Mouse (Mus musculus): Measurements from ENCODE around the gene Dvl3. TPM values are rescaled to one million over a fixed set of nuclear protein-coding genes. Genes with fewer than 3 reads are reported as not detected.

Gene Dvl3
- polyA plus RNA-seq, 1 experiment from 2014 or later, result 58.9 TPM

DNA sequence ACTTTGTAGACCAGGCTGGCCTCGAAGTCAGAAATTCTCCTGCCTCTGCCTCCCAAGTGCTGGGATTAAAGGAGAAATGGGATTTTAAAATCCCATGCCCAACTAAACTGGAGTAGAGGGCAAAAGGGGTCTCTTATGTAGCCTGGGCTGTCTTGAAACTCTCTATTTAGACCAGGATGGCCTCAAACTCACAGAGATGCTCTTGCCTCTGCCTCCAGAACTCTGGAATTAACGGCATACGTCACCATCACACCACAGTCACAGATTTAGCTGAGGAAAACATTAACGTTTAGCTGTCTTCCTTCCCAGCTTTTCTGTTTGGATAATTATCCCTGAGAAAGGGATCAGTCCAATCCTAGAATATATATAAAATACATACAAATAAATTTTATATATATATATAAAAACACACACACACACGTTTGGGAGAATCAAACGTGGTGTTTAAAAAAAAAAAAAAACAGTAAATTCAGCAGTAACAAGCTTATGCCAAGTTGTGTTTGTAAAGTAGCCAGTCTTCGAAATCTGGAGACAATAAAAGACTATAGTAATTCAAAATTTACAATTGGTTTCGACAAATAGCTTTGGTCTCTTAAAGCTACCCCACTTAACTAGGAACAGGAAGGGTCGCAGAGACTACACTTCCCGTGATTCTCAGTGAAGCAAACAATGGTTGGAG is 18.0 kb downstream of the Dvl3 start:
- no peak overlapping the region for H3K27ac ChIP-seq (ENCODE audit: low read depth, low read length)
- ATAC-seq (ENCODE audit: low FRiP score) (no peak; the same call in 1 of the 2 replicates), DNase-seq (ENCODE audit: low spot score) (no peak)
- H3K27me3 ChIP-seq (ENCODE audit: control insufficient read depth, insufficient read depth, low read length), result no peaks in the 10 kb centered on the region
- 50% methylated on average over 10 of the region's 10 CpGs for WGBS
- no peaks in the 10 kb centered on the region for H3K9me3 ChIP-seq (ENCODE audit: control insufficient read depth, low read length)
- H3K4me3 ChIP-seq (ENCODE audit: low read depth, low read length), result peak overlapping the region; percentile 89; the same call in 1 of the 2 replicates
- 0 out of 2 replicates have a peak, but pooled peaks cover 9% of the 10 kb centered on the region for H3K36me3 ChIP-seq (ENCODE audit: control insufficient read depth, insufficient read depth, low read length)
- no peak overlapping the region for H3K9ac ChIP-seq (ENCODE audit: low read depth, low read length)
- no peak overlapping the region for H3K4me2 ChIP-seq (replicated peaks; ENCODE audit: low read depth, low read length)
- H3K4me1 ChIP-seq (replicated peaks; ENCODE audit: control insufficient read depth, insufficient read depth, low read length), result peaks cover 11% of the 10 kb centered on the region; the same call in 1 of the 2 replicates

DNA sequence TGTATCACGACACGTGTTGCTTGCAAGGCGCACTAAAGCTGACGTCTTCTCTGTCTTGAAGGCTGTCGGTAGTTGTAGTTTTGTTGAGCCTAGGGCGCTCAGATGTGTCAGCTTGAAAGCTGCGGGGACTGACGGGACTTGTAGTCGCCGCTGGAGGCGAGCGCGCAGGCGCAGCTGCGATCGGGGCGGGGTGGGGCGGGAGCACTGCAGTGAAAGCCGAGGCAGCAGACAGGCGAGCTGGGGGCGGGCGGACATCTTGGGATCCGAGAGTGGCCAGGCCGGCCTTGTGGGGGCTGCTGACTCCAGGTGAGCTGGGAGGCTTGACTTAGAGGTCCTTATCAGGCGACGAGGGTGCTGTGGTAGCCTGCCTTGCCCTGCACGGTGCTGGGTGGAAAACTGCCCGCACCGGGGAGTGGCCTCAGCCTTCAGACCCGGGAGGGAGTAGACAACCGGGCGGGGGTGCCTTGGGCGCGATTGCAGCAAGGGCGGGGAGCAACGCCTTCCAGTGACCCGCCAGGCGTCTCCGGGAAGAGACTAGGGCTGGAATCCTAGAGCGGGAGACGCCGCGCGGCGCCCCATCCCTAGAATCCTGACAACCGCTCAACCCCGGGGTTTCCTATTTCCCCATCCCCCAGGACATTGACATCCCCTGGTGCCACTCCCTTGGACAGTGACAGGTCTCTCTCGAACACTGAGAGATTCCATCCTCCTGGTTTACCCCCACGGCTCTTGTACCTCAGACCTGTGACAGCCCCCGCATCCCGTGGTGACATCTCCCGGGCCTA is 18.7 kb downstream of the Dvl3 start, which contains the start of gene Ap2m1:
Gene Ap2m1, plus strand, starts transcription at position 183 of the 785 bp plus-strand sequence.
- H3K4me1 ChIP-seq (replicated peaks; ENCODE audit: control insufficient read depth, insufficient read depth, low read length), result peaks cover 11% of the 10 kb centered on the region; the same call in 1 of the 2 replicates
- DNase-seq (ENCODE audit: low spot score) (peak; percentile 97), ATAC-seq (ENCODE audit: low FRiP score) (peak; percentile 97)
- H3K9me3 ChIP-seq (ENCODE audit: control insufficient read depth, low read length), result no peaks in the 10 kb centered on the region
- peak within 1 kb of the TSS; percentile 94 for H3K9ac ChIP-seq (ENCODE audit: low read depth, low read length)
- no peaks in the 10 kb centered on the region for H3K27me3 ChIP-seq (ENCODE audit: control insufficient read depth, insufficient read depth, low read length)
- peak within 1 kb of the TSS; percentile 76 for H3K4me2 ChIP-seq (replicated peaks; ENCODE audit: low read depth, low read length)
- H3K4me3 ChIP-seq (ENCODE audit: low read depth, low read length), result peak within 1 kb of the TSS; percentile 89
- peak within 1 kb of the TSS; percentile 75 for H3K27ac ChIP-seq (ENCODE audit: low read depth, low read length)
- peaks cover 11% of the 10 kb centered on the region; the same call in 1 of the 2 replicates for H3K36me3 ChIP-seq (ENCODE audit: control insufficient read depth, insufficient read depth, low read length)
- WGBS, result under 1% methylated on average over 52 of the region's 52 CpGs

DNA sequence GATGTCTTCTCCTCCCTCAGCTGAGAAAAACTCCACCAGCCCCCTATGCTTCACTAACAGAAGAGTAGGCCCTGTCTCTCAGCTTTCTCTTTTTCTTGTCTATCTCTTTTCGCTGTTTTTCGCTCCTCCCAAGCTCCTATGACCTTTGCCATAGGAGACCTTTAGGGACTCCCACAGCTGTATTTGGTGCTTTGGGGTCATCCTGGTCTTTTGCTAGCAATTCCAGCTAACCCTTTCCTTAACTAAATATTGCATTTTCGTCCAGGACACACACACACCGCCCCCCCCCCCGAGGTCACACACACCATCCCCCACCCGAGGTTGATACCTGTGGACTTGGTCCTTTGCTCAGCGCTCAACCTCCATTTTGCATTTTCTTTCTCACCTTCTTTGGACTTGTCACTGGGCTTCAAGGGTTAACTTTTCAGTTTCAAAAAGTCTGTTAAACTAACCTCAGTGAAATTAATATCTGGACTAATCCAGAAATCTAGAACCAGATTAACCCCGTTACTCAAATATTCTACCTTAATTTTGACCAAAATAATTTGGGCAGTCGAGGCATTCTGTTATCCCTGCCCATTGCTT is 19.4 kb downstream of the Dvl3 start:
- Histone ChIP-seq H3K4me1 (replicated peaks; ENCODE audit: control insufficient read depth, insufficient read depth, low read length) (peaks cover 11% of the 10 kb centered on the region; the same call in 1 of the 2 replicates), H3K27ac (ENCODE audit: low read depth, low read length) (peak overlapping the region; percentile 75; the same call in 1 of the 2 replicates)
- DNase-seq (ENCODE audit: low spot score), result no peak

DNA sequence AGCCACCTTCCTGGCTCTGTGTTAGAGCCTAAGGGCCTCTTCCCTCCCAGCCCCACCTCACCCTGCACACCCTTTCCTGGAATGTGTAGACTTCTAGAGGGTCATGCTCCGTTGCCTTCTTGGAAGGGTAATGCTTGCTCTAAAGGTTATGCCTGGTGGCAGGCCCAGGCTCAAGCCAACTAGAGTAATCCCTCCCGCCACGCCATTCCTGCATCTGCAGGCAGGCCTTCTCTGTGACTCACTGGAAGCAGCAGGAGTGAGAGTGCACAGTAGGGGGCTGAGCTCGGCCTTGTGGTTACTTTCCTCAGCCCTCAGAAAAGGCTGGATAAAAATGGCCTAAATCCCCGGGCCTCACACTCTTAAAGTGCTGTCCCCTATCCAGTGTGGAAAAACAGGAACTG is 20.3 kb downstream of the Dvl3 start:
- Histone ChIP-seq H3K27ac (ENCODE audit: low read depth, low read length) (no peak overlapping the region), H3K4me2 (replicated peaks; ENCODE audit: low read depth, low read length) (peak overlapping the region; percentile 76), H3K9ac (ENCODE audit: low read depth, low read length) (peak overlapping the region; percentile 40; the same call in 1 of the 2 replicates), H3K4me1 (replicated peaks; ENCODE audit: control insufficient read depth, insufficient read depth, low read length) (peaks cover 11% of the 10 kb centered on the region; the same call in 1 of the 2 replicates), H3K9me3 (ENCODE audit: control insufficient read depth, low read length) (no peaks in the 10 kb centered on the region), H3K27me3 (ENCODE audit: control insufficient read depth, insufficient read depth, low read length) (no peaks in the 10 kb centered on the region), H3K36me3 (ENCODE audit: control insufficient read depth, insufficient read depth, low read length) (peaks cover 11% of the 10 kb centered on the region; the same call in 1 of the 2 replicates), H3K4me3 (ENCODE audit: low read depth, low read length) (peak overlapping the region; percentile 22)
- WGBS, result 29% methylated on average over 5 of the region's 5 CpGs
- DNase-seq (ENCODE audit: low spot score), result no peak
- no peak for ATAC-seq (ENCODE audit: low FRiP score)

More for the DNA sequence above, 19.4 kb downstream of the Dvl3 start:
- no peak for ATAC-seq (ENCODE audit: low FRiP score)
- Histone ChIP-seq H3K36me3 (ENCODE audit: control insufficient read depth, insufficient read depth, low read length) (peaks cover 10% of the 10 kb centered on the region; the same call in 1 of the 2 replicates), H3K27me3 (ENCODE audit: control insufficient read depth, insufficient read depth, low read length) (no peaks in the 10 kb centered on the region), H3K9me3 (ENCODE audit: control insufficient read depth, low read length) (no peaks in the 10 kb centered on the region), H3K9ac (ENCODE audit: low read depth, low read length) (peak overlapping the region; percentile 94), H3K4me2 (replicated peaks; ENCODE audit: low read depth, low read length) (peak overlapping the region; percentile 76), H3K4me3 (ENCODE audit: low read depth, low read length) (peak overlapping the region; percentile 89)
- 33% methylated on average over 9 of the region's 9 CpGs for whole genome bisulfite sequencing

DNA sequence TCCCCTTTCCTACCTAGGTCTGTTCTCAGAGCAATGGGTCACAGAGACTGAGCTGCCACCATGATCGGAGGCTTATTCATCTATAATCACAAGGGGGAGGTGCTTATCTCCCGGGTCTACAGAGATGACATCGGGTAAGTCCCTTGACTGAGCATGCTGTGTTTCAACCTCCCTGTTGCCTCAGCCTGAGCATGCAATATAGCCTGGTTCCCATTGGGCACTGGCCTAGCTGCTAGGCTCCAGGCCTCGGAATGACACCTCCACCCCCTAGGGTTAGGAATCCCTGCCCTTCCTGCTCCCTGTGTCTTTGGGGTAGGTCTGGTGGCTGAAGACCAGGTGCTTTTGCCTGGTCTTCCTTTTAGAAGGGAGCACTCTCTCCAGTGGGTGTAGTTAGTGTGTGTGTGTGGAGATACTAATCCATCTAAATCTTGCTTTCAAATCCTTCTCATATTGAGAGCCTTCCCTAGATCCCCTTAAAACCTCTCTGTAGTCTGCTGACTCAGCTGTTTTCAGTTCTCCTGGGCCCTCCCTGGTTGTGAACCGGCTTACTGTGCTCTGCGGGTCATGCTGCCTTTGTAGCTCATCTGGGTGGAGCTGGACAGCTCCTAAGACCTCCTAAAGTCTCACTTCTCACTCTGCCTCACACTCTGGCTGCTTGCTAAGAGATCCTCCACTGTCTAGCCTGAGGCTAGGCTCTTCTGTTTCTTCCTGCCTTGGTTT is 21.0 kb downstream of the Dvl3 start:
- peak overlapping the region; percentile 76 for H3K4me2 ChIP-seq (replicated peaks; ENCODE audit: low read depth, low read length)
- DNase-seq (ENCODE audit: low spot score), result no peak
- ATAC-seq (ENCODE audit: low FRiP score), result no peak
- H3K36me3 ChIP-seq (ENCODE audit: control insufficient read depth, insufficient read depth, low read length), result peaks cover 11% of the 10 kb centered on the region; the same call in 1 of the 2 replicates
- H3K27ac ChIP-seq (ENCODE audit: low read depth, low read length), result no peak overlapping the region
- H3K4me3 ChIP-seq (ENCODE audit: low read depth, low read length), result peak overlapping the region; percentile 22; the same call in 1 of the 2 replicates
- H3K9ac ChIP-seq (ENCODE audit: low read depth, low read length), result peak overlapping the region; percentile 40; the same call in 1 of the 2 replicates
- peaks cover 11% of the 10 kb centered on the region; the same call in 1 of the 2 replicates for H3K4me1 ChIP-seq (replicated peaks; ENCODE audit: control insufficient read depth, insufficient read depth, low read length)
- H3K9me3 ChIP-seq (ENCODE audit: control insufficient read depth, low read length), result no peaks in the 10 kb centered on the region
- 50% methylated on average over 6 of the region's 6 CpGs for WGBS
- no peaks in the 10 kb centered on the region for H3K27me3 ChIP-seq (ENCODE audit: control insufficient read depth, insufficient read depth, low read length)

DNA sequence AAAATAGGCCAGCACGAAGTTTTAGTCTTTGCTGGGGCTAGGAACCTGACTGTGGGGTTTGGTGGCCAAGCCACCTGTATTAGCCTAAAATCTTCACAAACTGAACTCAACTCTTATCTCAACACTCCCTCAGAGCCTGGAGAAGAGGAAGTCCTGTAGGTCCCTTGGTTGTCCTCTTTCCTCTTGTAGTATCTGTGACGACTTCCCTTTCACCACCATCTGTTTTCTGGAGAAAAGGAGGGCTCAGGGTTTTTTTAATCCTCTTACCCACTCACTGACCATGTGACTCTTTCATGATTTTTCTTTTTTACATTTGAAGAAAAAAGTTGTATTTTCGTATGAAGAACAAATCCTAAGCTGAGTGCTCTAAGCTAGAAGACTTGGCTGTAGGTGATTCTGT is 22.9 kb downstream of the Dvl3 start:
- Histone ChIP-seq H3K4me3 (ENCODE audit: low read depth, low read length) (no peak overlapping the region), H3K36me3 (ENCODE audit: control insufficient read depth, insufficient read depth, low read length) (peaks cover 18% of the 10 kb centered on the region; the same call in 1 of the 2 replicates), H3K4me2 (replicated peaks; ENCODE audit: low read depth, low read length) (no peak overlapping the region), H3K9me3 (ENCODE audit: control insufficient read depth, low read length) (no peaks in the 10 kb centered on the region), H3K4me1 (replicated peaks; ENCODE audit: control insufficient read depth, insufficient read depth, low read length) (peaks cover 11% of the 10 kb centered on the region; the same call in 1 of the 2 replicates), H3K27ac (ENCODE audit: low read depth, low read length) (no peak overlapping the region), H3K27me3 (ENCODE audit: control insufficient read depth, insufficient read depth, low read length) (no peaks in the 10 kb centered on the region), H3K9ac (ENCODE audit: low read depth, low read length) (no peak overlapping the region)
- no peak for ATAC-seq (ENCODE audit: low FRiP score)
- DNase-seq (ENCODE audit: low spot score), result no peak
- 75% methylated on average over 3 of the region's 3 CpGs for WGBS

DNA sequence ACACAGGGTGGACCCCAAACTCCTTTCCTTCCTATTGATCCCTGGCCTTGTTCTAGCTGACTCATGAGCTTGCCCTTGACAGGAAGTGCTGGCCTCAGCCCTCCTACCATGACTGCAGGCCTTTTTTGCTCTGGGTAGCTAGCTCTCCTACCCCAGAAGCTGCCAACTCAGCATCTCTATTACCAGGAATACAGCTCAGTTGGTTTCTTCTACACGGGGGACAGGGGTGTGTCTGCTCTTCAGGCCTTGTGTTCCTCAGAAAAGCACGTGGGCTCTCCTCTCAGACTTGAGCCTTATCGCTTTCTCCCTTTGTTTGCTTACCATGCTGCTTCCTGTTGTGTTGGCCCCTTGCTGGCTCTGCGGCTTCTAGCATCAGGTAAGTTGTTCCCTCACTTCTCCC is 23.7 kb downstream of the Dvl3 start:
- peaks cover 18% of the 10 kb centered on the region; the same call in 1 of the 2 replicates for H3K36me3 ChIP-seq (ENCODE audit: control insufficient read depth, insufficient read depth, low read length)

DNA sequence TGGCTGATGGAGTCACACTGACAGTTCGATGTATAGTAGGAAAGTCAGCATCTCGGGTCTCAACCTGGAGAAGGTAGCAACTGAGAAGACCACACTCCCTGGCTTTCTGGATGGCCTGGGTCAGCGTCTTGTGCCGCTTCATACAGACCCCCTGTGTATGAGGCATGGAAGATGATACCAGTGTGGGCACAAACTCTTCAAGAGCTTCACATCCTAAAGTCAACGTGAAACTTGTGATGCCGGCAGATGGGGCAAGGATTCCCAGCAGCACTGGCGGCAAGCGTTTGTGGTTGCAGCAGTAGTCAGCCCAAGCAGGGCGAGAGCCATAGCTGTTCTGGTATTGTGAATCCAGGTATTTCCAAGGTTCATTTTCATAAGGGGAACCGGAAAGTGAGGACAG is 28.9 kb downstream of the Dvl3 start:
- no peaks in the 10 kb centered on the region for H3K9me3 ChIP-seq (ENCODE audit: control insufficient read depth, low read length)
- no peak overlapping the region for H3K4me2 ChIP-seq (replicated peaks; ENCODE audit: low read depth, low read length)
- ATAC-seq (ENCODE audit: low FRiP score), result no peak
- 93% methylated on average over 10 of the region's 10 CpGs for WGBS
- H3K36me3 ChIP-seq (ENCODE audit: control insufficient read depth, insufficient read depth, low read length), result peaks cover 16% of the 10 kb centered on the region; the same call in 1 of the 2 replicates
- no peak overlapping the region for H3K9ac ChIP-seq (ENCODE audit: low read depth, low read length)
- no peaks in the 10 kb centered on the region for H3K27me3 ChIP-seq (ENCODE audit: control insufficient read depth, insufficient read depth, low read length)
- DNase-seq (ENCODE audit: low spot score), result no peak
- no peak overlapping the region for H3K27ac ChIP-seq (ENCODE audit: low read depth, low read length)
- H3K4me3 ChIP-seq (ENCODE audit: low read depth, low read length), result no peak overlapping the region
- peaks cover 3% of the 10 kb centered on the region; the same call in 1 of the 2 replicates for H3K4me1 ChIP-seq (replicated peaks; ENCODE audit: control insufficient read depth, insufficient read depth, low read length)

More for the DNA sequence above, 23.7 kb downstream of the Dvl3 start:
- no peaks in the 10 kb centered on the region for H3K27me3 ChIP-seq (ENCODE audit: control insufficient read depth, insufficient read depth, low read length)
- DNase-seq (ENCODE audit: low spot score) (no peak), ATAC-seq (ENCODE audit: low FRiP score) (no peak)
- H3K9ac ChIP-seq (ENCODE audit: low read depth, low read length), result no peak overlapping the region
- no peaks in the 10 kb centered on the region for H3K9me3 ChIP-seq (ENCODE audit: control insufficient read depth, low read length)
- peaks cover 11% of the 10 kb centered on the region; the same call in 1 of the 2 replicates for H3K4me1 ChIP-seq (replicated peaks; ENCODE audit: control insufficient read depth, insufficient read depth, low read length)
- no peak overlapping the region for H3K4me2 ChIP-seq (replicated peaks; ENCODE audit: low read depth, low read length)
- no peak overlapping the region for H3K27ac ChIP-seq (ENCODE audit: low read depth, low read length)
- H3K4me3 ChIP-seq (ENCODE audit: low read depth, low read length), result no peak overlapping the region
- 94% methylated on average over 4 of the region's 4 CpGs for WGBS

Measured in hindbrain, embryonic 11.5 days (tissue).